Mouse (Mus musculus): ENCODE results near the gene Zfp853.

- no peak for TF ChIP-seq POLR2A (IDR thresholded peaks at IDR 0.05; ENCODE audit: control insufficient read depth, low read depth, low read length)
- TF ChIP-seq CTCF (IDR thresholded peaks at IDR 0.05; ENCODE audit: control insufficient read depth, insufficient read depth, insufficient replicate concordance, low read depth, low read length) = no peak
Observed at GRCm38 (mm10) chr5:143254487-143255130, 38.8 kb downstream of the Zfp853 start.

Measured in testis, adult 2 months (tissue).